ENCODE assay signal across 8 mouse cellular contexts in the genomic region with DNA sequence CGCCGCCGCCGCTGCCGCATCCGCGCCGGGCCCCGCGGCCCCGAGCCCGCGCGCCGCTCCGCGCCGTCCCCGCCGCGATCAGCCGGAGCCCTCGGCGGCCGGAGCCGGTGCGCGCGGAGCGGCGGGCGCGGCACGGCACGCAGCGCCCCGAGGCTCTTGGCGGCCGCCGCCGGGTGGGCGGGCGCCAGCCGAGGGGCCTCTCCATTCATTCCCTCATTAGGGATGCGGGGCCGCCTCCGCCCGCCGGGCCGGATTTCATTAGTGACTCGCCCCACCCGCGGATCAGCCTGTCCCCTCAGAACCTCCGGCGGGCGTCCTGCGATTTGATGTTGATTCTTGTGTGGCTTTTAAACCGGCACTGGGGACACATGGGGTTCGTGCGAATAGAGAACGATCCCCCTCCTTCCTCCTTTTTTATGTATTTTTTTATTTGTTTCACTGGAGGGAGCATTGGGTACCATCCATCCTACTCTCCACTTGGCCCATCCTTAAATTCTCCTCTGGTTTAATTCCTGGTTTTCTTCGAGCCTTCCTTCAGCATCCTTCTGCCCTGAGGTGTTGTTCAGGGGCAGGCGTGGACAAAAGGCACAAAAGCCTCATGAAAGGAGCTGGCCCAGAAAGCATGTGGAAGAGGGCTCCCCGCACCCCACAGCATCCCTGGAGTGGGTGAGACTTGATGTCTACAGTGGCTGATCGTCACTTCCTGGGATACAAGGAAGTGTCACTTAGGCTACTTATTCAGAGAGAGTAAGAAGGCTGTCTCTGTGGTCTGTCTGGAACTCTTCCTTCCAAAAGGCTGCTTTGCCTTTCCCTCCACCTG. TPM values are rescaled to one million over a fixed set of nuclear protein-coding genes. Genes with fewer than 3 reads are reported as not detected.
DNase-seq lines count a peak whose midpoint lies in the region; ATAC-seq and TF ChIP-seq lines count a peak whose summit lies in the region.

No protein-coding gene starts in this region.

- no peak for TF ChIP-seq POLR2A in ES-Bruce4 (IDR thresholded peaks at IDR 0.05; ENCODE audit: insufficient read depth, low read length)
- peak; percentile 38; the same call in 1 of the 2 replicates for TF ChIP-seq POLR2A in brain, embryonic 14.5 days (IDR thresholded peaks at IDR 0.05; ENCODE audit: borderline replicate concordance, extremely low read depth, insufficient read depth, insufficient read length, poor library complexity, severe bottlenecking)

- ATAC-seq in inflammation-experienced regulatory T-cells, adult 6 months = no peak

- H3K27me3 ChIP-seq in ES-Bruce4 (ENCODE audit: control insufficient read depth, insufficient read depth, low read length, poor library complexity, severe bottlenecking) = peaks cover 6% of the 10 kb centered on the region
- peaks cover 21% of the 10 kb centered on the region for H3K27me3 ChIP-seq in forebrain, embryonic 10.5 days (ENCODE audit: poor library complexity, severe bottlenecking)

- no peak for TF ChIP-seq EP300 in ES-Bruce4 (IDR thresholded peaks at IDR 0.05; ENCODE audit: insufficient read depth, low read depth, low read length)

- intact Hi-C loops in heart, postnatal 10 days (cut with DNase I) = no loop called here

- H3K9me3 ChIP-seq in ES-Bruce4 (replicated peaks; ENCODE audit: control insufficient read depth, insufficient read depth, low read length, poor library complexity, severe bottlenecking) = no peaks in the 10 kb centered on the region
- H3K9me3 ChIP-seq in forebrain, embryonic 10.5 days = no peaks in the 10 kb centered on the region

- 13% methylated on average over 65 of the region's 65 CpGs for WGBS in forebrain, embryonic 10.5 days

- no peak for TF ChIP-seq CTCF in ES-Bruce4 (IDR thresholded peaks at IDR 0.05; ENCODE audit: low read depth, low read length)
- no peak for TF ChIP-seq CTCF in brain, embryonic 14.5 days (IDR thresholded peaks at IDR 0.05; ENCODE audit: borderline replicate concordance, extremely low read depth, insufficient read depth, insufficient read length)

- no peak overlapping the region for H3K27ac ChIP-seq in ES-Bruce4 (ENCODE audit: insufficient read depth, low read length)
- H3K27ac ChIP-seq in forebrain, embryonic 10.5 days = peak overlapping the region; percentile 95

- peak overlapping the region; percentile 97 for H3K9ac ChIP-seq in ES-Bruce4 (ENCODE audit: low read depth, poor library complexity, severe bottlenecking)

- H3K4me3 ChIP-seq in ES-Bruce4 (ENCODE audit: low read depth, low read length) = peak overlapping the region; percentile 25
- H3K4me3 ChIP-seq in forebrain, embryonic 10.5 days = peak overlapping the region; percentile 94

- DNase-seq in brain, embryonic 14.5 days (ENCODE audit: low read depth) = peak; percentile 83
- peak; percentile 58 for DNase-seq in forebrain, embryonic 10.5 days (ENCODE audit: extremely low spot score, low spot score)
- DNase-seq in heart, postnatal 10 days = peak; percentile 37 to 49
- peak; percentile 70 to 81 for DNase-seq in layer of hippocampus, postnatal 10 days (ENCODE audit: low spot score in 2 of 2)
- peak; percentile 67 for DNase-seq in lung, postnatal 10 days
- DNase-seq in right cerebral cortex, postnatal 14 days = peak; percentile 76

- H3K4me1 ChIP-seq in ES-Bruce4 (ENCODE audit: control insufficient read depth, insufficient read depth, low read length) = no peaks in the 10 kb centered on the region
- H3K4me1 ChIP-seq in forebrain, embryonic 10.5 days = peaks cover 44% of the 10 kb centered on the region

- H3K36me3 ChIP-seq in ES-Bruce4 (ENCODE audit: control insufficient read depth, insufficient read depth, low read length, poor library complexity, severe bottlenecking) = no peaks in the 10 kb centered on the region
- no peaks in the 10 kb centered on the region for H3K36me3 ChIP-seq in forebrain, embryonic 10.5 days (replicated peaks)

RNA-seq across cellular contexts. Expression of a gene that starts 0.6 kb away (rescaled TPM):
- polyA plus RNA-seq in ES-Bruce4 (2011; ENCODE audit: insufficient read depth, insufficient read length, low read depth, missing spikeins) = 9.9 and 12.7 TPM in 2 replicates
- 37.7 and 63.8 TPM in 2 replicates for polyA plus RNA-seq in brain, embryonic 14.5 days (2012; rRNA removed)
- polyA plus RNA-seq in forebrain, embryonic 10.5 days (2016; fragmentation: Nextera tagmentation; extraction: Ambion mirVana) = 3.5 and 3.6 TPM in 2 replicates
- 1 to 10 TPM; 8.7 to 9.0 TPM for total RNA-seq in heart, postnatal 10 days (2021)
- total RNA-seq in layer of hippocampus, postnatal 10 days (2021) = 10 to 100 TPM; 59.7 to 64.4 TPM
- polyA plus RNA-seq in inflammation-experienced regulatory T-cells, adult 6 months (2017; shearing (Covaris generic)) = not detected
